Mouse (Mus musculus) right cerebral cortex, postnatal 25 days (tissue): Measurements from ENCODE around the gene Mecom.
"Not testable (repeated sequence)": the region's sequence is repeated elsewhere in the genome, so short reads cannot be mapped to it uniquely, and the experiment has no call there.

Experiments
- DNase-seq: peaks from one replicate; pipeline ENCODE4 v3.0.0; 2022

The Mecom gene

GRCm38 (mm10) chr3:30436561-30436960, 111.2 kb downstream of the Mecom start:
- no peak for DNase-seq

- DNase-seq, result no peak
These were observed 111.7 kb downstream of the Mecom start for GRCm38 (mm10) chr3:30436131-30436530.

GRCm38 (mm10) chr3:30428877-30429276, 118.9 kb downstream of the Mecom start:
- no peak for DNase-seq

- DNase-seq, result no peak
These were observed 123.8 kb downstream of the Mecom start for GRCm38 (mm10) chr3:30424036-30424435.

- not testable (repeated sequence) for DNase-seq
These were observed 125.9 kb downstream of the Mecom start for GRCm38 (mm10) chr3:30421948-30422347.

- DNase-seq, result no peak
These were observed 126.9 kb downstream of the Mecom start for GRCm38 (mm10) chr3:30420899-30421298.

DNA sequence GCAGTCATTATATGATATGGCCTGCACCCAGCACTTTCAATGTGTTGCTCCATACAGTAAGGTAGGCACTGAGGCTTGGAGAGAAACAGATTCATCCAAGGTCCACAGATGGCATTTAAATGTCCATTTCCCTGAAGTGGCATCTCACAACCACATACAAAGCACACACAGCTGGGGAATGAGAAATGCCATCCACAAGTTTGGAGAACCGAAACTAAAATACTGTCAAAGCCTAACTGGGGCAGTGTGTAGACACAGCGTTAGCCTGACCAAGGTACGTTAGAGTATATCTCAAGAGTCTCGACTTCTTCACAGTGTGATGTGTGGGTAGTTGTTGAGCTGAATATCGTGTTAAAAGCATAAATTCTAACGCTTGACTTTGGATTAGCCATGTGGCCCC, 133.6 kb downstream of the Mecom start:
- DNase-seq, result no peak

- DNase-seq, result no peak
These were observed 137.0 kb downstream of the Mecom start for GRCm38 (mm10) chr3:30410778-30411177.

DNA sequence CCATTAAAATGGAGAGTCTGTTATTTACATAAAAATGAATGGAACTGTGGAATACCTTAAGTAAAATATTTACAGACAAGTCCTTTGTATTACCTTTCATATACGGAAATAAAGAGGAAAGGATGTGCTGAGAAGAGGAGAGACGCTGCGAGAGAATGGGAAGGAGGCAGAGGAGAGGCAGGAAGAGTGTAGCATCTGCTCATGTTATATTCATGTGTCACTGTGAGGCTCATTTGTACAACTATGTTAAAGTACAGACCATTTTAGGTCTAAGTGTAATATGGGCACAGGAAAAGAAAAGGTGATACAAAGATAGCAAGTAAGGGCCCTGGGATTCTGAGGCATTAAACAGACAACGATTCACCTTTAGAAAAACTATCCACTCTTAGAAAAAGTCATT, 143.0 kb downstream of the Mecom start:
- no peak for DNase-seq

DNA sequence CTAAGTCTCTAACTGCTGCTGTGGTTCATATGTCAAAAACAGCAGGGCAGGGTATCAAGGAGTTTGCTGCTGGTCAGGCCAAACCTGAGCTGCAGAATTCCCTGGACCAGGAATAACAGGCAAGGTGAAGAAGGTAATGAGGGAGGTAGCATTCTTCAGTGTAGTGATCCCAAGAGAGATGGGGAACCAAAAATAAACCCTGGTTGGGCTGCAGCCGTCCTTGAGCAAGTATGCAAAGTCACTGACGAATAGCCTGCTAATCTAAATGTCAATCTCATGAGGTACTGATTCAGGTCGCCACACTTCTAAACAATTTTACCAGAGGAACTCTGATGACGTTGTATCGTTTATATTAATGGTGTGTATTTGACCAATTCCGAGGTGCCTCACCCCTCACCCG, 148.9 kb downstream of the Mecom start:
- DNase-seq, result no peak

- DNase-seq, result no peak
These were observed 152.9 kb downstream of the Mecom start for GRCm38 (mm10) chr3:30394911-30395310.

GRCm38 (mm10) chr3:30392662-30393061, 155.1 kb downstream of the Mecom start:
- no peak for DNase-seq

GRCm38 (mm10) chr3:30392218-30392617, 155.6 kb downstream of the Mecom start:
- DNase-seq, result no peak

DNA sequence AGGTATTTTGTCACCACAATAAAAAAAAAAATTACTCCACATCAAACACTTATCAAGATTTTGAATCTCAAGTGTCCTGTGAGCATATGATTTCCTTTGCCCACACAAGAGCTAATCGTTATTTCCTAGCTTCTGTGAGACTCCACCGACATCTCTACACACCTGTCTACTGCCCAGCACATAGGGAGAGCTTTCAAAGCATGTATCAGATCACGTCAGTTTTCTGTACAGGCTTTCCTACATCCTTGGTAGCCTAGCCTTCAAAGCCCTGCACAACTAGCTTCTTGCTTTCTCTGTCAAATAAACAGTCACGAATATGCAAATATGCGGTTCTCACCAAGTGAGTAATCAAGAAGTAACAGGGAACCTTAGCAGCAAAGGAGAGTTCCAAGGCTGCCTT, 157.5 kb downstream of the Mecom start:
- no peak for DNase-seq

- no peak for DNase-seq
These were observed 167.5 kb downstream of the Mecom start for GRCm38 (mm10) chr3:30380273-30380672.

DNA sequence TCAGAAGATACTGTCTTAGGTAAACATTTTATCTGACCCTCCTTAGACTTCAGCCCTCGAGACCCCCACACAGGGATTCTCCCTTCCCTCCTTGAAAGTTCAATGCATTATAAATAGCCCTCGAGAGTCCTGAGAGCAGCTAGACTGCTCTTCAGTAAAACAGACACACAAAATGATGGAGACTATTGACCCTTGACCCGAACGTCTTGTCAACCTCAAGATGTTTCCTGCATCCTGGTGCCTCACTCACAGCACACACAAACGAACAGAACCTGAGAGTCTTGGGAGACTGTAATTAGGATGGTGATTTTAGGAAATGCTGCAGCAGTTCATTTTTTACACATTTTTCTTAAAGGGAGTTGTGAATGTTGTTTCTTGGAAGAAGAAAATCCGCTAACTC, 168.5 kb downstream of the Mecom start:
- DNase-seq, result no peak

- no peak for DNase-seq
These were observed 176.3 kb downstream of the Mecom start for GRCm38 (mm10) chr3:30371472-30371871.

DNA sequence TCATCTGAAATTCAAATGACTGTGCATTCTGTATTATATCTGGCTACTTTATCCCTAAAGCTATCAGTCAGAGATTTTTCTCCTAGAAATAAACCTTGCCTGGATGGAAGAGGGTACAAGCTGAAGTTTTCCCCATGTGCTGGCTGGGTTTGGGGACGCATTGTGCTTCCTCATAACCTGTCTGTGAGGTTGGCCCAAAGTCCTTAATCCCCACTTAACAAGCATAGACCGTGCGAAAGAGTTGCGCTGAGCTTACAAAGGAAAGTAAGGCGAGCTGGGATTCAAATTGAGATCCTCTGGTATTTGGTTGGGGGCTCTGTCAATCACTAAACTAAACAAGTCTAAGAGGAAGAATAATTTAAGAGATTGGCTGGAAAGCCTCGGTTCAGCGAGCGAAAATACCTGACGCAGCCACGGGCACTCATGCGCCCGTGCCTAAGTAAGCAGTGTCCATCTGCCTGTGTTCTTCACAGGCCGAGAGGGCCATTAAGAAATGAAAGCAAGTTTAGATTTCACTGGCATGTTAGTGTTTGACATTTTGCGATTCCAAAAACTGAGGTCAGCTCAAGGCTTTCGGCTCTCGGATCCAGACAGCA, 176.8 kb downstream of the Mecom start:
- DNase-seq, result no peak

- DNase-seq, result no peak
These were observed 181.2 kb downstream of the Mecom start for GRCm38 (mm10) chr3:30366621-30367020.

DNA sequence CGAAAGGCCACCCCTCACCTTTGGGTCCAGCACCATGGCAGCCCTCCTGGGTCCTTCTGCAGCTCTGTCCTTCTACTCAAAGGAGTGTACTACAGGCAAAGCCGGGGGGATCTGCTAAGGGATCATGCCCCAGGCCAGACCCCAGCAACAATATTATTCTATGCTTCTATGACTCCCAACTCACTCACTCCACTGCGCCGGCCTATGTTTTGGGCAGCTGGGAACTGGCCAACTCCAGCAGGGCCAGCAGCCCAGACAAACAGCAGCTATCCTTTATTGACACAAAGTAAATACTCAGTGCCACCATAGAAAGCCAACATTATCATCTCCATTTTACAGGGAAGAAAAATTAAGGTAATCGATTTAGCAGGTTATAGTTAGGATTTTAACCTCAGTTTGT, 186.6 kb downstream of the Mecom start:
- DNase-seq, result no peak

DNA sequence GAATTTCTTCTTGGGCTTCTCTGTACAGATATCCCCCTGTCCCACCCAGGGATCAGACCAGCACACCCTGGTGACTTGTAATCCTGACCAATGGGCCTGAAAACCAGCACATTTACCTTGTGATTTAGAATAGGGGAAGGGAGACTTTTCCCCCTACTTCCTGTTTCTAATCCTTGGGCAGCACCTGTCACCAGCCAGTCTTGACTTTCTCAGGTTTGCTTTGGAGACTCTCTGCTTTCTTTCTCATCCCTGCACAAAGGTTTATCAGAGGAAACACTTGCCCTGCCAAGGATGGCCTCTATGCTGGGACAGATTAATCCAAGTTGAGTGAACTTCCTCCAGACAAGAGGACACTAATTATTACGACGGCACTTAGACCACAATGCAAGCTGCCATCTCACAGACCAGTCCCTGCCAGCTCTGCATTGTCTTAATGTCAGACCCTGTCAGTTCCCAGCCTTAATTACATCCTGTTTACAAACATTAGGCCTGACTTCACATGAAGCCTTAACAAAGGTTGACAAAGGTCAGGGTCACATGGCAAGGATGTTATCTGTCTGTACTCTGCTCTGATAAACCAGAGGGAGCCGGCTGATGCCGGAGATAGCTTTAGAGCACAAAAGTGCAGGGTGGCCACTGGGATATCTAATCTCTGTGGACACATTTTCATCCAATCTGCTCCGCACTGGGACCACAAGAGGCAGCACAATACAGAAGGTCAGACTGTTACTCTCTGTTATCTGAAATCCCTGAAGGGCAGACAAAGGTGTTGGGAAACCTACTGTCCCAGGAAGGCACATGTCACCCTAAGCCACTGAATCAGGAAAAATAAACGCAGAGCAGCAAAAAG, 193.7 kb downstream of the Mecom start:
- no peak for DNase-seq

- DNase-seq, result no peak
These were observed 198.5 kb downstream of the Mecom start for GRCm38 (mm10) chr3:30349279-30349678.

DNA sequence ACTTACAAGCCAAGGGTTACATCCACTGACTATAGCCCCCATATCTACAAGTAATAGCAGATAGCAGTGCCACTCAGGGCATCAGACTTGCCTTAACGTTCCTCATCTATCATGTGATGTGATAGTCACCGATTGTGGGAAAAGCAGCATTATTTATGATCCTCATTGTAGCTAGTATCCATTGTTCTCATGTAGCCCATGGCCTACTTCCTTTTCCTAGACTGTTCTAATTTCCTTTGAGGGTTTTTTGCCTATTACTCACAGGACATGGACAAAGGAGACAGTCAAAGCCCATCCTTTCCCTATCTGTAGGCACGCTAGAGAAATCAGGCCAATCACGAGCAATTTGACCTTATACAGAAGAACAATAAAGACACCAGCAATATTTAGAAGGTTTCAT, 203.7 kb downstream of the Mecom start:
- no peak for DNase-seq

DNA sequence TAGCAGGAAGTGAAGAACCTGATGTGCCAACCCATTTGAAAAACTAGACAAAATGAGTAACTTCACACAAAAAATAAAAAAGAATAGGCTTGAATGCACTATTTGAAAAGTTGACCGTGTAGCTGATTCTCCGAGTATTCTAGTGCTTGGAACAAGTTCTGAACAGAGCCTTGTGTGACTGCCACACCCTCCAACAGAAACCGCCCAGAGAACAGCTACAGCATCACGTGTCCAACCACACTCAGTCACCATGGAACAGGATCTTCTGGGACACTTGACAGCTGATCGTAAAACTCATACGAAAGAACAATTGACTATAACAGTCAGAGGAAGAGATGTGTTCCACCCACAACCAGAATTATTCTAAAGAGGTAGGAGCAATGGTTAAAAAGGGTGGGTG, 215.5 kb downstream of the Mecom start:
- no peak for DNase-seq

DNA sequence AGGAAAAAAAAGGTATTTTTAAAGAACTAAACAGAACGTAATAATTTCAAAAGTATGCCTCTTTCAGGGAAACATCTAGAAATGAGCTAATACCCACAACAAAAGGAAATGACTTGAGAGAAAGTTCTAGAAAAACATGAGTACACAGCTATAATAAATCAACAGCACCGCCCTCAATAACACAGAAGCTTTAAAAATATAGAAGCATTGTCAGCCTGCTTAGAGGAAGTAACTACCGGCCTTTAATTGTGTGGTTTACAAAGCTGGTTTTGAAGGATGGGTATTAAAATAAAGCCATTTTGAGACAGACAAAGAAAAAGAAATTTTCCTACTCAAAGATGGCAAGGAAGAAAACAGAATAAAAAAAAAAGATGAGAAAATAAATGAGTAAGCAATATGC, 217.3 kb downstream of the Mecom start:
- no peak for DNase-seq
